Mouse (Mus musculus) right cerebral cortex, postnatal 14 days (tissue): ENCODE measurements around the gene Topors.

Experiments
- DNase-seq: peaks from one replicate; pipeline ENCODE4 v3.0.0; 2022

The Topors gene

GRCm38 (mm10) chr4:40244035-40244434 is 25.6 kb downstream of the Topors start:
- no peak for DNase-seq

- no peak for DNase-seq
Measured at GRCm38 (mm10) chr4:40243006-40243405, 26.6 kb downstream of the Topors start.

- no peak for DNase-seq
Measured at GRCm38 (mm10) chr4:40241928-40242327, 27.7 kb downstream of the Topors start.

DNA sequence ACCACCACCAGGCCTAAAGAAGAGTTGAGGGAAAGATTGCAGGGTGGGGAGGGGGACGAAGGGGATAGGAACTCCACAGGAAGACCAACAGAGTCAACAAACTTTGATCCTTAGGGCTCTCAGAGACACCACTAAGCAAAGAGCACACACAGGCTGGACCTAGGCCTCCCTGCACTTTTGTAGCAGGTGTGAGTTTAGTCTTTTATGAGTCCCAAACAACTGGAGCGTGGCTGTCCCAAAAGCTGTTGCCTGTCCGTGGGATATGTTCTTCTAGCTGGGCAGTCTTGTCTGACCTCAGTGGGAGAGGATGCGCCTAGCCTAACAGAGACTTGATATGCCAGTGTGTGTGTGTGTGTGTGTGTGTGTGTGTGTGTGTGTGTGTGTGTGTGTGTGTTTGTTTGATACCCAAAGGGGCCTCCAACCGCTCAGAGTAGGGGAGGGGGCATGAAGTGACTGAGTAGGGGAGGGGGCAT is 29.3 kb downstream of the Topors start:
- DNase-seq, result no peak

DNA sequence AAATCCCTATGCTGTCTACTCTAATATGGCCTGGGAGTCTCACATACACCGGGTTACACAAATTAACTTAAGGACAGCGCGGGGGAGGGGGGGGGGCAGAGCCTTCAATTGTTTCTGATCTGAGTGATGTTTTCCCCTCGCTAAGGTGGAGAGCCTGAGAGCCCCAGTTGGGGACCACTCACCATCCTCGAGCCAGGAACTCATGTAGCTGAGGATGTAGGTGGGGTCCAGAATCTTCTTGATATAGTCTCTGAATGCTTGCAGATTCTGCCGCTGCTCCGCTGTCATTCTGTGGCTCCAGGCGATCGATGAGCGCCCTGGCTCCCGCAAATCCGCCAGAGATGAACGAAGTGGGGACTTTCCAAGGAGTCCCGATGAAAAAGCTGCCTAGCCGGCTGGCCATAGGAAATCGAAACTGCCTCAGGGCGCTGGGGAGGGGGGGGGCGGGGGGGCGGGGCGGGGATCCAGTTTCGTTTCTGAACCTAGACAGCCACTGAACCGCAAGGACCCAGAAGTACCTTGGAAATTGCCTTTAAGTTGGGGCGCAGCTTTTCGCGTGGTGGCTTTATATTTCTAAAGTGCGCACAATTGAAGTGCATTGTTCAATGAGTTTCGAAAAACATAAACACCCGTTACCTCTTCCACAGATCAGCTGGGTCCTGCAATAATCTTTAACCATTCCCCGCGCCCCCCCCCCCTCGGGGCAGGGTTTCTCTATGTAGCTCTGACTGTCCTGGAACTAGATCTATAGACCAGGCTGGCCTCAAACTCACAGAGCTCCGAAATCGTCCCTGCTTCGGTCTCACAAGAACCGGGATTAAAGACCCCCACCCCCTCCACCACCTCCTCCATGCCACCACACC is 30.0 kb downstream of the Topors start, which contains the start of gene Ddx58:
Gene Ddx58 (minus strand): TSS at position 420 of the 863 bp plus-strand sequence.
- DNase-seq, result no peak

GRCm38 (mm10) chr4:40238483-40239408 is 30.9 kb downstream of the Topors start:
- no peak for DNase-seq

DNA sequence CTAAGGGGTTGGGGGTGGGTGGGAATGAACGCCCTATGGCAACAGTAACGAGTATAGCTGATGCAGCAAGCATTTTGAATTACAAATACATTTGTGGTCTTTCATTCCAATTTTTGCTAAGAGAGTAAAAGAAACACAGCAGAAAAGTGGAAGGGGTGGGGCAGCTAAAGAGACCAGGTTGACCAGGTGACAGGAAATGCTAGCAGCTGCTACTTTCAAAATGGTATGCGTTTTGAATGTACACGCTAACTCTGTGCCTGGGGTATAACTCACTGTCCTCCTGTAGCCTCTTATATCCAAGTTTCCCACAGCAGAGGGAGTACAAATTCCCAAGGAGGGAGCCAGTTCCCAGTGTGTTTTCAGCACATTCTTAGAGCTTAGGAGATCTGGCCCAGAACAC is 32.8 kb downstream of the Topors start:
- no peak for DNase-seq

DNA sequence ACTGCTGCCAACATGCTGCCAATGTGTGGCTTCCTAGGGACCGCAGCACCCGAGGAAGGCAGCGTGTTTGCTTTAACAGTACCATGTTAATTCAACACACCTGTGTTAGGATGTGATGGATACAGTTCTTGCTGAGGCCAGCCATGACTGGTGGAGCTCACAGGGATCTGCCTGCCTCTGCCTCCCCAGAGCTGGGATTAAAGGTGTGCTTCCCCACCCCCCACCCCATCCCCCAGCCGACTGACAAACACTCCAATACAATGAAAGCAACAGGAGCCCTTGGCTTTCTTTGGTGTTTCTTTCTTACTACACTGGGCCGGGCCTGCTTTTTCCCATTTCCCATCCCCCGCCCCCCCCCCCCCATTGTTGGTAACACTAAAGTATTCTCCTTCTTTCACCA is 35.4 kb downstream of the Topors start:
- DNase-seq, result no peak

- no peak for DNase-seq
Measured at GRCm38 (mm10) chr4:40233062-40233664, 36.5 kb downstream of the Topors start.

DNA sequence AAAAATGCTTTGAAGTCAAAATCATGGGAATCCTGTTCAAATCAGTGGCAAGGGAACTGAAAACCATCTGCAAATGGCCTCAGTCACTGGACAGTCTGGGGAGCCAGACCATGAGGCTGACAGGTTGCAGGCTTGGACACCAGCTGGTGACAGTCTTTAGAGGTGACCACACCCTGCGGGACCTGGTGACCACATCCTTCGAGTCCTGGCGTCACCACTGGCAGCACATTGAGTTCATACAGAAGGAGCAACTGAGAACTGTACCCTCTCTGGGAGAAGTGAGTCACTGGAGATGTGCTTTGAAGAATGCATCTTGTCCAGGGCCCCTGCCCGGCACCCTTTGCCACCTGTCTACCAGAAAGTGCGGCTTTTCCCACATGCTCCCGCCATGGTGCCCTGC is 39.9 kb downstream of the Topors start:
- no peak for DNase-seq

DNA sequence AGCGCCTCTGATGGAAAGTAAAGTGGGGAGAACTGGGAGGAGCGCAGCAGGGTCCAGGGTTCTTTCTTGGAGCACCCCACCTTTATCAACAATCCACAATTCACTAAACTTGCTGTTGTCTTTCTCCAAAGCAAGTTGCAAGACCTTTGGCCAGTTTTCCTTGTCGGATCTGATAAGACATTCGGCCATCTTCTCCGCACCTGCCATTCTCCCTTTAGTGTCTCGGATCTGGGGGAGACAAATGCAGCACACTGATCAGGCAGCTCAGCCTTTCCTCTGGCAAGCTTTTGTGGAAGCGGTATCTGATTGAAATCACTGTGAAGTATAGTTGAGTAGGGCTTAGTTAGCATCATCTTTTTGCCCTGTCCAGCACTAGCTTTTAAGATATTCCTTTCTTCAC is 41.8 kb downstream of the Topors start:
- DNase-seq, result no peak

DNA sequence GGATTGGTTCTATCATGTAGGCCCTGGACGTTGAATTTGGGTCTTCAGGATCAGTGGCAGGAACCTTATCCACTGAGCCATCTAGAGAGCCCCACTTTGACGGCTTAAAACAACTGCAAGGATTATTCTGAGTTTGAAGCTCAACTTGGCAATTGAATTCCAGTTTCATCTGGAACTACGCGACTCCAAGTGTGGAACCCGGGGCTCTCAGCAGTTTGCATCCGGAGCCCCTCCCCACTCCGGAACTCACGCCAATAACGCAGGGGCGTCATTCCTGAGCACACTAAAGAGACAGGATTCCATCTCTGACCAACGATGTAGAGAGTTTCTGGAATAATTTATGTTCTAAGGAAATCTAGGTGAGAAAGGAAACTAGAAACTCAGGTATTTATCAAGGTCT is 42.5 kb downstream of the Topors start:
- DNase-seq, result no peak

DNA sequence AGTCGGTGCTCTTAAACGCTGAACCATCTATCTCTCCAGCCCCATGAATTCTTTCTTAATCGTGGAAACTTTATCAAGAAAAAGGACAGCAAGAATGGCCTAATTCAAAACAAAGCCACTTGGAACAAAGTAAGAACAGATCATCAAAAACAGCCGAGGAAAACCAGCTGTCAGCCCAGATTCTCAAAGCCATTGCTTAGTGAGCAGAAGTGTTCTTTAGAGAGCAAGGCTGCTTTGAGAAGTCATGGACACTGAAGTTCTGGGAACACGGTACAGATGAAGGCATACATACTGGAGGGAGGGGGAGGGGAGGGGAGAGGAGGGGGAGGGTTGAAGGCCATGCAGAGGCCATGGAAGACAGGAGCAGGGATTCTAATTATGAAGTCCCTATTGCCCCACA is 43.6 kb downstream of the Topors start:
- no peak for DNase-seq

- no peak for DNase-seq
Measured at GRCm38 (mm10) chr4:40221876-40222585, 47.6 kb downstream of the Topors start.

DNA sequence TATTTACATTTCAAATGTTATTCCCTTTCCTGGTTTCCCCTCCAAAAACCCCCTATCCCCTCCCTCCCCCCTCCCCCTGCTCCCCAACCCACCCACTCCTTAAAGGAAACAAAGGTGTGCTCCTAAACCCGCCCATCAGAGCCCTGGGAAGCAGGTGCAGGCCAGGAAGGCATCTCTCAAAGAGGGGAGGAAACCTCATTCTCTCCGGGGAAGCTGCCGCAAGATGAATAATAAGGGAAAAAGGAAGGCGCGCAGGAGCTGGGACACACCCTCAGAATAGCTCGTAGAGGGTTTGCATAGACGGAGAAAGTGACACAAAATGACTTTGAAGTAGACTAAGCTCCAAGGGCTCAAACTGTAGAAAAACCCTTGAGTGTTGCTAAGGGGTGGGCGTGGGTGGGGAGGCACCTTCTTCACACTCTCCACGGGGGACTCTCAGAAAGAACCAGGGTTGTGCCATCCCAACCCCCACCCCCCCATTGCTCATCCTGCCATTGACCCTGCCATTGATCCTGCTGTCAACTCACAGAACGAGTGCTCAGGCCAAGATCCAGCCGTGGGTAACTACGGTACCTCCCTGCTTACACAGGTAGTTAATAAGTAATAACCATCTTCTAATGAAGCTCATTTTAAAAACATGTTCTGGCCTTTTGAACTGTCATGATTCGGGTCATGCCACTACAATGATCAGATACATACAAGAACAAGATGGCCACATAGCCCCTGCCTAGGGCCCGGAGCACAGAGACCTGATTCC is 48.5 kb downstream of the Topors start:
- no peak for DNase-seq

DNA sequence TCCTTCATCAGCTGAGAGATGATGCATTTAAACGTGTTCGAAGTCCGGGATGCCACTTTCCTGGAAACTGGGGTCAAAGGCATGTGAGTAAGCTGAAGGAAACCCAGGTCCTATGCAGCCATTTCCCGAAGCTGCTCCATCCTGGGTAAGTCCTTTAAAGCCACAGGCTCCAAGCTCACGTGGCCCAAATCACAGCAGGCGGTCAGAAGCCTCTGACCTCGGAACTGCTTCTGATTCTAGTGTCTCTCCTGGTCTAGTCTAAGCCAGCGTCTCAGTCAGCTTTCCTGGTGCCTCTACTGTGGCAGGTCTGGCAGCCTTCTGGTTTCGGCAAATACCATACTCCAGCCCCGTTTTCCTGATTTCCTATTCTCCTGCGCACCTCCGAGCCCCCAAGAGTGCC is 49.2 kb downstream of the Topors start:
- DNase-seq, result no peak

- DNase-seq, result no peak
Measured at GRCm38 (mm10) chr4:40218382-40218781, 51.3 kb downstream of the Topors start.

- no peak for DNase-seq
Measured at GRCm38 (mm10) chr4:40217910-40218309, 51.7 kb downstream of the Topors start.

- no peak for DNase-seq
Measured at GRCm38 (mm10) chr4:40212177-40212576, 57.5 kb downstream of the Topors start.
